Mouse (Mus musculus): ENCODE results near the gene Neo1. TPM values are rescaled to one million over a fixed set of nuclear protein-coding genes. Genes with fewer than 3 reads are reported as not detected.

Gene Neo1
- total and polyA plus RNA-seq, 3 experiments, result 0.30 to 1.7 TPM; not detected in 1

DNA sequence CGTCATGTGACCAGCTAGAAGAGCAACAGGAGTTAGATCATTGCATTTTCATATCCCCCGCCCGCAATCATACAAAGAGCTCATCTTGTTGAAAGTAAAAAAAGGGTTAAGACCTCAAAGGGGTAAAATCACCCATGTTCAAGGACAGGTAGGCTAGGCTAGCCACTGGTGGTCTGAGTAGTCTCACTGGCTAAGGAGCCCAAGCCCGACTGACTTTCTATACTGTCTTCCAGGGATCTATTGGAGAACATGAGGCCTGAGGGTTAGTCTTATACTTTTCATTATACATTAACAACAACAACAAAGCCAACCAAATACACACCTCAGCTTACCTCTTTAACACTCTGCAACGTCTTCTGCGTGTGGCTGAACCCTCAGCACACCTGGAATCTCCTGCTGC lies 160.8 kb downstream of the Neo1 start:
- ATAC-seq (ENCODE audit: extremely low read depth, insufficient number of reproducible peaks, low FRiP score, poor library complexity, severe bottlenecking), result no peak
- Histone ChIP-seq H3K4me3 (ENCODE audit: low read depth, low read length) (no peak overlapping the region), H3K36me3 (replicated peaks) (no peaks in the 10 kb centered on the region), H3K4me1 (ENCODE audit: insufficient read depth, low read depth, low read length) (no peaks in the 10 kb centered on the region), H3K27me3 (ENCODE audit: insufficient read depth, low read length) (peaks cover 26% of the 10 kb centered on the region), H3K9me3 (replicated peaks) (no peaks in the 10 kb centered on the region)
- no peak for TF ChIP-seq GATA1 (IDR thresholded peaks at IDR 0.05; ENCODE audit: borderline replicate concordance, low read length)
- no peak for TF ChIP-seq TAL1 (conservative IDR thresholded peaks at IDR 0.05; ENCODE audit: low read depth, low read length)
- no peak for TF ChIP-seq POLR2AphosphoS5 (IDR thresholded peaks at IDR 0.05; ENCODE audit: insufficient replicate concordance, low read depth, low read length)
- TF ChIP-seq GATA2 (IDR thresholded peaks at IDR 0.05; ENCODE audit: borderline replicate concordance, low read depth, low read length), result no peak
- TF ChIP-seq CTCF (IDR thresholded peaks at IDR 0.05; ENCODE audit: low read depth, low read length), result no peak
- no peak for DNase-seq (ENCODE audit: low spot score)

DNA sequence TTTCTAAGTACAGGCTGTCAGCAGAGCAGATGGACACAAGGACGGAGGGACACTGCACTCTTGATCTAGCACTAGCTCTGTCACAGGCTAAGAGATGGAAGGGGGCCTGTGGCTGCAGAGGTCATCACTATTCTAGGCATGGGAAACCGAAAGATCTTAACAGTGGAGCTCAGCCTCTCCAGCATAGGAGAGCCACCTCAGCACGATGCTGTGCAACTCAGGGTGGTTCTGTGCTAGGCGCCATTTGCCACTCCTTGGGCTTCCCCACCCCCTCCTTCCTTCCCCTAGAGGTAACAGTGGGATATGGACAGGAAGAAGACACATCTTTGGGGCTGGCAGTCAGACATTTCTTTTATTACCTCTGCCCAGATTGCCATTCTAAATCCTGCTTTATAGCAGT lies 161.9 kb downstream of the Neo1 start:
- Histone ChIP-seq H3K36me3 (replicated peaks) (no peaks in the 10 kb centered on the region), H3K27me3 (ENCODE audit: insufficient read depth, low read length) (peaks cover 25% of the 10 kb centered on the region), H3K9me3 (replicated peaks) (no peaks in the 10 kb centered on the region), H3K4me3 (ENCODE audit: low read depth, low read length) (no peak overlapping the region), H3K4me1 (ENCODE audit: insufficient read depth, low read depth, low read length) (no peaks in the 10 kb centered on the region)
- no peak for ATAC-seq (ENCODE audit: extremely low read depth, insufficient number of reproducible peaks, low FRiP score, poor library complexity, severe bottlenecking)
- DNase-seq (ENCODE audit: low spot score), result no peak
- TF ChIP-seq GATA1 (IDR thresholded peaks at IDR 0.05; ENCODE audit: borderline replicate concordance, low read length) (no peak), POLR2AphosphoS5 (IDR thresholded peaks at IDR 0.05; ENCODE audit: insufficient replicate concordance, low read depth, low read length) (no peak), TAL1 (conservative IDR thresholded peaks at IDR 0.05; ENCODE audit: low read depth, low read length) (no peak), CTCF (IDR thresholded peaks at IDR 0.05; ENCODE audit: low read depth, low read length) (no peak), GATA2 (IDR thresholded peaks at IDR 0.05; ENCODE audit: borderline replicate concordance, low read depth, low read length) (no peak)

DNA sequence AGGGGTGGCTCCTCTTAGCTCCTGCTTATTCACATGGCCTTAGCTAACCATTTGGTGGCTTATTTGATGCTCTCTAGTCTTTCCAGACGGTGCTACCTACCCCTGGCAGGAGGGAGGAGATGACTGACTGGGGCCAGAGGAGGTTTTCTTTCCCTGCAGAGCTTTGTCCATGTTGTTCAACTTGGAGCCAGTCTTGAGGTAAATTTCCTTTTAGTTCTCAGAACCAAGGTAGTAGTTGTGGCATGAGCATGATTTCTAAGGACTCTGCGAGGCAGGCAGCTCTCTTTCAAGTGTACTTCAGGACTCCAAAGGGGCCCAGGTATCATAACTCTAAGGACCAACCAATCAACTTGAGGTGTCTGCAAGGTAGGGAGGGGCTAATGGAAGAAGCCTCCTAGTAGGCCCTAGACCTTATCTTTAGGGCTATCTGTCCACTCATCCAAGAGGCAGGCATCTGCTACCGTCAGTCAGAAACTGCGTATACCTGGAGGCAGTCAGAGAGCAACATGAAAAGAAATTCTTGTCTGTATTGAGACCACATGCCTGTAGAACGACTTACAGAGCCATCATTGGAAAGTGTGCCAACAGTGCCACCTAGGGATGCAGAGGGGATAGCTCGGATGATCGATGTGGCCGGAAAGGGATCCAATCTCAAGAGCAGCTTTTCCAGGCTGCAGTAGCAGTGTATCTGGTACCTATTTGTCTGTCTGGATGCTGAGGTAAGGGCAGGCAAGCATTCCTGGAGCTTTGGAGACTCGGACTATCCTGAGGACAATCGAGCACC lies 162.5 kb downstream of the Neo1 start:
- H3K27me3 ChIP-seq (ENCODE audit: insufficient read depth, low read length), result peaks cover 25% of the 10 kb centered on the region
- DNase-seq (ENCODE audit: low spot score) (peak; percentile 14), ATAC-seq (ENCODE audit: extremely low read depth, insufficient number of reproducible peaks, low FRiP score, poor library complexity, severe bottlenecking) (no peak)
- H3K36me3 ChIP-seq (replicated peaks), result no peaks in the 10 kb centered on the region
- no peak for TF ChIP-seq POLR2AphosphoS5 (IDR thresholded peaks at IDR 0.05; ENCODE audit: insufficient replicate concordance, low read depth, low read length)
- TF ChIP-seq CTCF (IDR thresholded peaks at IDR 0.05; ENCODE audit: low read depth, low read length), result no peak
- no peak for TF ChIP-seq TAL1 (conservative IDR thresholded peaks at IDR 0.05; ENCODE audit: low read depth, low read length)
- TF ChIP-seq GATA1 (IDR thresholded peaks at IDR 0.05; ENCODE audit: borderline replicate concordance, low read length), result no peak
- TF ChIP-seq GATA2 (IDR thresholded peaks at IDR 0.05; ENCODE audit: borderline replicate concordance, low read depth, low read length), result no peak
- H3K9me3 ChIP-seq (replicated peaks), result no peaks in the 10 kb centered on the region
- no peak overlapping the region for H3K4me3 ChIP-seq (ENCODE audit: low read depth, low read length)
- H3K4me1 ChIP-seq (ENCODE audit: insufficient read depth, low read depth, low read length), result no peaks in the 10 kb centered on the region

DNA sequence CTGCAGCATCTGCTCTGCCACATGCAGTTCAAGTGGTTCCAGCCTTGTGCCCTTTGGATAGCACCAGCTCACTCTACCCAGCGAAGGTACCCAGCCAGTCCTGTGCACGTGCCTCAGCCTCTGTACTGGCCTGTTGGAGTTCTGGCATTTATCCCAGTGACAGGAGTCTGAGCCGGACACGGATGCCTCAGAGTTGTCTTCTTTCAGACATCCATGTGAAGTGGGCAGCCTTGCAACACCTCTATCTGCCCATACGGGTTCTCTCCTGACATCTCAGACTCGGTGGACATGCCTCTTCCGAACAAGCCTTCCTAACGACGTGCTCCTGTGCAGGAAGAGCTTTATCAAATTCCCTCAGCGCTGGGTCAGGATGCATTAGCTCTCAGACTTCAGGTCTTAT lies 165.1 kb downstream of the Neo1 start:
- ATAC-seq (ENCODE audit: extremely low read depth, insufficient number of reproducible peaks, low FRiP score, poor library complexity, severe bottlenecking) (no peak), DNase-seq (ENCODE audit: low spot score) (no peak)
- peaks cover 22% of the 10 kb centered on the region for H3K27me3 ChIP-seq (ENCODE audit: insufficient read depth, low read length)
- TF ChIP-seq POLR2AphosphoS5 (IDR thresholded peaks at IDR 0.05; ENCODE audit: insufficient replicate concordance, low read depth, low read length) (no peak), CTCF (IDR thresholded peaks at IDR 0.05; ENCODE audit: low read depth, low read length) (no peak), GATA1 (IDR thresholded peaks at IDR 0.05; ENCODE audit: borderline replicate concordance, low read length) (no peak), TAL1 (conservative IDR thresholded peaks at IDR 0.05; ENCODE audit: low read depth, low read length) (no peak), GATA2 (IDR thresholded peaks at IDR 0.05; ENCODE audit: borderline replicate concordance, low read depth, low read length) (no peak)
- no peak overlapping the region for H3K4me3 ChIP-seq (ENCODE audit: low read depth, low read length)
- H3K36me3 ChIP-seq (replicated peaks), result no peaks in the 10 kb centered on the region
- H3K4me1 ChIP-seq (ENCODE audit: insufficient read depth, low read depth, low read length), result no peaks in the 10 kb centered on the region
- no peaks in the 10 kb centered on the region for H3K9me3 ChIP-seq (replicated peaks)

DNA sequence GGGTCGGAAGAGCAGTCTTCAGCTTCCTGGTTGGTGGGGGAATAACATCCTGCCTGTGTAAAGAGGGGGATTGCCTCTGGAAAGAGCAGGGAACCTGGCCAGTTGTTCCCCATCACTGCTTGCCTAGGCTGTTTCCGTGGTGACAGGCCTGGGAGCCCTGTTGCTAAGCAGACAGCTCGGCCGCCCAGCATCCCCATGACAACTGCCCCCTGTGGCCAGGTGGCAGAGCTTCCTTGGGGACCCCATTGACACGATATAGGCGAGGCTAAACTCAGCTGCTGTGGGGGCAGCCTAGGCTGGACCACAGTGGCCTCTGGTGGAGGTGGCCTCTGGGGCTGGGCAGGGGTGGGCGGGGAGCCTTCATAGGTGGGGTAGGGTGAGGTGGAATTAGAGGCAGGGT lies 172.4 kb downstream of the Neo1 start:
- no peak for DNase-seq (ENCODE audit: low spot score)
- TF ChIP-seq TAL1 (conservative IDR thresholded peaks at IDR 0.05; ENCODE audit: low read depth, low read length) (no peak), CTCF (IDR thresholded peaks at IDR 0.05; ENCODE audit: low read depth, low read length) (0 out of 2 replicates have a peak, but pooled peaks have one; percentile 4)
- H3K4me3 ChIP-seq (ENCODE audit: low read depth, low read length), result no peak overlapping the region
- H3K36me3 ChIP-seq (replicated peaks), result no peaks in the 10 kb centered on the region
- peaks cover 10% of the 10 kb centered on the region; the same call in 1 of the 2 replicates for H3K27me3 ChIP-seq (ENCODE audit: insufficient read depth, low read length)
- ATAC-seq (ENCODE audit: extremely low read depth, insufficient number of reproducible peaks, low FRiP score, poor library complexity, severe bottlenecking), result no peak
- H3K9me3 ChIP-seq (replicated peaks), result no peaks in the 10 kb centered on the region
- no peaks in the 10 kb centered on the region for H3K4me1 ChIP-seq (ENCODE audit: insufficient read depth, low read depth, low read length)

DNA sequence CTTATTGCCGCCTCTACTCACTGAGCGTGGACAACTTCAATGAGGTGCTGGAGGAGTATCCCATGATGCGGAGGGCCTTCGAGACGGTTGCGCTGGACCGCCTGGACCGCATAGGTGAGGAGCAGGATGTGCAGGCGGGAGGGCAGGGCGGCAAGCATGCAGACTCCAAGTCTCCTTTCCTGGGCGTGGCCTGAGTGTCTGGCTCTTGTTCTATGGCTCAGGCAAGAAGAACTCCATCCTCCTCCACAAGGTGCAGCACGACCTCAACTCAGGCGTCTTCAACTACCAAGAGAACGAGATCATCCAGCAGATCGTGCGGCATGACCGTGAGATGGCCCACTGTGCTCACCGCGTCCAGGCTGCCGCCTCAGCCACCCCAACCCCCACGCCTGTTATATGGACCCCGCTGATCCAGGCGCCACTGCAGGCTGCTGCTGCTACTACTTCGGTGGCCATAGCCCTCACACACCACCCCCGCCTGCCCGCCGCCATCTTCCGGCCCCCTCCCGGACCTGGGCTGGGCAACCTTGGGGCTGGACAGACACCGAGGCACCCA lies 177.1 kb downstream of the Neo1 start:
- no peak for ATAC-seq (ENCODE audit: extremely low read depth, insufficient number of reproducible peaks, low FRiP score, poor library complexity, severe bottlenecking)
- DNase-seq (ENCODE audit: low spot score), result no peak
- no peak for TF ChIP-seq CTCF (IDR thresholded peaks at IDR 0.05; ENCODE audit: low read depth, low read length)
- TF ChIP-seq GATA2 (IDR thresholded peaks at IDR 0.05; ENCODE audit: borderline replicate concordance, low read depth, low read length), result no peak
- no peak for TF ChIP-seq GATA1 (IDR thresholded peaks at IDR 0.05; ENCODE audit: borderline replicate concordance, low read length)
- TF ChIP-seq POLR2AphosphoS5 (IDR thresholded peaks at IDR 0.05; ENCODE audit: insufficient replicate concordance, low read depth, low read length), result no peak
- TF ChIP-seq TAL1 (conservative IDR thresholded peaks at IDR 0.05; ENCODE audit: low read depth, low read length), result no peak

More for the DNA sequence above, 177.1 kb downstream of the Neo1 start:
- Histone ChIP-seq H3K9me3 (replicated peaks) (no peaks in the 10 kb centered on the region), H3K4me3 (ENCODE audit: low read depth, low read length) (no peak overlapping the region), H3K4me1 (ENCODE audit: insufficient read depth, low read depth, low read length) (no peaks in the 10 kb centered on the region), H3K27me3 (ENCODE audit: insufficient read depth, low read length) (peaks cover 21% of the 10 kb centered on the region; the same call in 1 of the 2 replicates), H3K36me3 (replicated peaks) (no peaks in the 10 kb centered on the region)
